Mouse (Mus musculus): Measurements from ENCODE around the gene Igsf8. TPM values are rescaled to one million over a fixed set of nuclear protein-coding genes. Genes with fewer than 3 reads are reported as not detected.

The Igsf8 gene
- total RNA-seq, 2 experiments from 2014 or later: 16.4 to 23.6 TPM

DNA sequence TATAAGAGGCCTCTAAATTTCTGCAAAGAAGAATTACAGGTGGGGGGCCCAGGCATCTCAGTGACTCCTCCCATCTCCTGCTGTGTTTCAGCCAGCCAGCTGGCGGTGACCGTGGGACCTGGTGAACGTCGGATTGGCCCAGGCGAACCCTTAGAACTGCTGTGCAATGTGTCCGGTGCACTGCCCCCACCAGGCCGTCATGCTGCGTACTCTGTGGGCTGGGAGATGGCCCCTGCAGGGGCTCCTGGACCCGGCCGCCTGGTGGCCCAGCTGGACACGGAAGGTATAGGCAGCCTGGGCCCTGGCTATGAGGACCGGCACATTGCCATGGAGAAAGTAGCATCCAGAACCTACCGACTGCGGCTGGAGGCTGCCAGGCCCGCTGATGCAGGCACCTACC lies 56.5 kb downstream of the Igsf8 start:
- ATAC-seq (replicated peaks; ENCODE audit: low FRiP score, low TSS enrichment, poor library complexity, severe bottlenecking): no peak

DNA sequence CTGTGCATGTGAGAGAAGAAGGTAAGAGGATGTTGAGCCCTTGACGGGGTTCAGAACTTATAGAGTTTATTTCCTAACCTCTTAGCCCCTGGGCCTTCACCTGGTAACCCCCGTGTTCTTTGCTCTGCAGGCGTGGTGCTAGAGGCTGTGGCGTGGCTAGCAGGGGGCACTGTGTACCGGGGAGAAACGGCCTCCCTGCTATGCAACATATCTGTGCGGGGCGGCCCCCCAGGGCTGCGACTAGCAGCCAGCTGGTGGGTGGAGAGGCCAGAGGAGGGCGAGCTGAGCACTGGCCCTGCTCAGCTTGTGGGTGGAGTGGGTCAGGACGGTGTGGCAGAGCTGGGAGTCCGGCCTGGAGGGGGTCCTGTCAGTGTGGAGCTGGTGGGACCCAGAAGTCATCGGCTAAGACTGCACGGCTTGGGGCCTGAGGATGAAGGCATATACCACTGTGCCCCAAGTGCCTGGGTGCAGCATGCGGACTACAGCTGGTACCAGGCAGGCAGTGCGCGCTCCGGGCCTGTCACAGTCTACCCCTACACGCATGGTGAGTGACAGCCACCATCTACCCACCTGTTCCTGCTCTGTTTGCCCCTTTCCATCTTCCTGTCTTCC lies 57.1 kb downstream of the Igsf8 start:
- ATAC-seq (replicated peaks; ENCODE audit: low FRiP score, low TSS enrichment, poor library complexity, severe bottlenecking): no peak

DNA sequence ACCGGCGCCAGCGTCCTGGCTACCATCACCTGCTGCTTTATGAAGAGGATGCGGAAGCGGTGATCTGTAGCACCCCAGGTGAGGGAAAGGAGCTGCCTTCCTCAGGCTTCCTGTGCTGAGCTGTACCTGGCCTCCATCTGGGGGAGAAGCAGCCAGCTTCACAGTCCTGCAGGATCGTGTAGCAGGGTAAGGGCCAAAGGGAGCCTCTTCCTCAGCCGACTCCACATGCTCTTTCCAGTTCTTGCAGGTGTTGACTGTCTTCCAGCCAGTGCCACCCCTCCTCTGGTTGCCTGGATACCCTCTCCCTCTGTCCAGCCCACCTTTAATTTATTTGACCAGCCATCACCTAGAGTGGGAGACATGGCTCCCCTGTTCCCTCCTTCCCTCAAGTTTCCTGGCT lies 57.9 kb downstream of the Igsf8 start:
- no peak for ATAC-seq (replicated peaks; ENCODE audit: low FRiP score, low TSS enrichment, poor library complexity, severe bottlenecking)

DNA sequence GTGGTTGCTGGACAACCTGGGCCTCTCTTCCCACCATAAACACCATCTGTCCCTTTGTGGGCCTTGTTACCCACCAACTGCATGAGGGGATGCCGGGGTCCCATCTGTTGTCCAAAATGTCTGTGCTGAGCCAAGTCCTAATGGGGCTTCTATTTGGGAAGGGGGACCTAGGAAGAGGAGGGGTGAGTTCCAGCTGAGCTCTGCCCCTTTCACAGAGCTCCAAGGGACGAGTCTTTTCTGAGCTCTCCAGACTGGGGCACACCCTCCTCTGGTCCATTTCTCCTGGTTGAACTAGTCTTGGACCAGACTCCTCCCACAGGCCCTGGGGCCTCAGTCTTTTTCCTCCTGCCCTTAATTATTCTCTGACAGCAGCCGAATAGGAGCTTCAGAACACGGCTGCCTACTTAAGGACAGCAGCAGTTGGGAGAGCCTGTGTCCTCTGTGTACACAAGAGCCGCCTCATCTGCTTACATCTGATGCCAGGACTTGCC lies 58.5 kb downstream of the Igsf8 start:
- no peak for ATAC-seq (replicated peaks; ENCODE audit: low FRiP score, low TSS enrichment, poor library complexity, severe bottlenecking)

DNA sequence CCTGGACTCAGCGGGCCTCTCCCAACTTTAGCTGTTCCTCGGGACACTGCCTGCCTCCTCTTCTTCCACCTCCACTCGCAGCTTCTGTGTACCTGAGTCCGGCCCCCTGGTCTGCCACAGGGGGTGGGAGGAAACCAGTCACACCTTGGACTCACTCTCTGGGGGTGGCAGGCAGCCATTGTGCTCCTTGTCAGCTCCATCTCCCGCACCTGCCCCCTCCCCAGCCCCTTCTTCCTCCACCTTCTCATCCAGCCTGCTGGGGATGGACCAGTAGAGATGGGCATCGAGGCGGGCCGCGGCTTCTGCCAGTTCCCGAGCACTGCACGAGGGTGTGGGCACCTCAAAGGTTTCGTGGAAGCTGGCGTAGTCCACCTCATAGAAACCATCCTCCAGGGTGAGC lies 61.3 kb downstream of the Igsf8 start:
- ATAC-seq (replicated peaks; ENCODE audit: low FRiP score, low TSS enrichment, poor library complexity, severe bottlenecking): no peak

DNA sequence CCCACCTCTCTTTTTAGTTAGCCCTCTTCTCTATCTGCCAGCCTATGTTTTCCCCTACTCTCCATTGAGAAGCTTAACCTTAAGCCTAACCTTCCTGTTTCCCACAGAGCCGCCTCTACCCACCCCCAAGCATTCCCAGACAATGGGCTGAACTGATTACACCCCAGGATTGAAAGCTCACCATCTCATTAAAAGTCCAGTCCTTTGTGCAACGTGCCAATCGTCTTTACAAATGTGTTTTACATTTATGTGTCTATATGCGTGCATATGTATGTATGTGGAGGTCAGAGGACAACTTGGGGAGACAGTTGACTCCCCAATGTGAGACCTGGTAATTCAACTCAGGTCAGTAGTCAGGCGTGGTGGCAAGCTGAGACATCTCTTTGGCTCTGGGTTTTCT lies 61.9 kb downstream of the Igsf8 start:
- ATAC-seq (replicated peaks; ENCODE audit: low FRiP score, low TSS enrichment, poor library complexity, severe bottlenecking): no peak

DNA sequence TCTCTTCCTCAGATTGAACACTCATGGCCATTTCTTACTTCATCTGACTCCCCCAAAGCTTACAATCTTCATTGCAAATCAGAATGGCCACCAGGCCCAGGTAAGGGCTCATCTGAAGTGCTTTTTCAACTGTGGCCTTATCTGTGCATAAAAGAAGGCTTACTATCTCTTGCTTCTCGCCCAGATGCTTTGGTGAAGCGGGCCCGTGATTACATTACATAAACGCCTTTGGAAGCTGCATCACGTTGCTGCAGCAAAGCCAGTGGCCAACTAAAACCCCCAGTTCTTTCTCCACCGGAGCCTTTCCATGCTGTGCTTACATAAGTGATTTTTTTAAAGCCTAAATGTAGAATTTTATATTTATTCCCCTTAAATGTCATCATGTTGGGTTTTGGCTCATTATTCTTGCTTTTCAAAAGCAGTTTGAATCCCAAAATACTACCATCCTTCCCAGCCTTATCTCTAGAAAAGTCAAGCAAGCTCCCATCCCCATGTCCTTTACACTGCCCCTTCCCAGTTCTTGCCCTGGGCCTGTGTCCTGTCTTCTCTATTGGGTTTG lies 62.4 kb downstream of the Igsf8 start:
- ATAC-seq (replicated peaks; ENCODE audit: low FRiP score, low TSS enrichment, poor library complexity, severe bottlenecking): no peak

DNA sequence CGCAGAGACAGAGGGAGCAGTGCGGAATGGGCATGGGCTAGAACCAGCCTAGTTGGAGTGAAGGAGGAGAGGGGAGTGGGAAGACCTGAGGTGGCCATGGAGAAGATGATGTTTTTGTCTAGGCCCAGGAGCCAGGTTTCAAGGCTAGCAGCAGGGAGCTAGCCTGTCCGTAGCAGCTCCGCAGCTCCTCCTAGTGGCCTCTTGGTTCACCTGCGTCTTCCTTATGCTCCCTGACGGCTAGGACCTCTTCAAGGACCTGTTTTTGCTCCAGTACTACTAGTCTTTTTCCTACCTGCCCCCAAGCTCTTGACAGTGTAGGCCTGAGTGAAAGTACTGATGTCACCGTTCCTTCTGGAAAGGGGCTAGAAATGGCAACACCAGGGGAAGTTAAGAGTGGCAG lies 63.3 kb downstream of the Igsf8 start:
- peak; percentile 80 for ATAC-seq (replicated peaks; ENCODE audit: low FRiP score, low TSS enrichment, poor library complexity, severe bottlenecking)

DNA sequence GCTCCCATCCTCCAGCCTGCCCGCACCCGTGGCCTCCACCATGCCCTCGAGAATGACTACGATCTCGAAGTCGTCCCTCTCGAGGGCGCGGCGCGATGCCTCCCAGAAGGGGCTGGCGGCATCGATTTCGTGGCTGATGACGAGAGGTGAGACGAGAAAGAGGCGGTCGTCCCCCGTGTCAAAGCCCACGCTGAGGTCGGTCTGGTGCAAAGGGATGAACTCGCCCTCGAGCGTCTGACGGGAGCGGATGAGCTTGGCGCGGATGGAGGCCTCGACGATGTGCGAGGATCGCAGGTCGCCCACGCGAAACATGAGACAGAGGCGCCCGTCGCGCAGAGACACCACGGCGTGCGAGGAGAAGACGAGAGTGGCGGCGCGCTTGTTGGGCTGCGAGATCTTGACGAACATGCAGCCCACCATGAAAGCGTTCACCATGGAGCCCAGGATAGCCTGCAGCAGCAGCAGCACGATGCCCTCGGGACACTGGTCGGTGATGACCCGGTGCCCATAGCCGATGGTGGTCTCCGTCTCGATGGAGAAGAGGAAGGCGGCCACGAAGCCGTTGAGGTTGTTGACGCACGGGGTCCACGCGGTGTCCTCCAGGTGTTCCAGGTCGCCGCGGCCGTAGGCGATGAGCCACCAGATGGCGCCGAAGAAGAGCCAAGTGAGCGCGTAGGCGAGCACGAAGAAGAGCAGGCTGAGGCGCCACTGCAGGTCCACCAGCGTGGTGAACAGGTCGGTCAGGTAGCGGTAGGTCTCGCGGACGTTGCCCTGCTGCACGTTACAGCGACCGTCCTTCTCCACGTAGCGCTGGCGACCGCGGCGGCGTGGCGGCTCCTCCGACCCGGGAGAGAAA lies 64.5 kb downstream of the Igsf8 start:
- peak; percentile 75 for ATAC-seq (replicated peaks; ENCODE audit: low FRiP score, low TSS enrichment, poor library complexity, severe bottlenecking)

DNA sequence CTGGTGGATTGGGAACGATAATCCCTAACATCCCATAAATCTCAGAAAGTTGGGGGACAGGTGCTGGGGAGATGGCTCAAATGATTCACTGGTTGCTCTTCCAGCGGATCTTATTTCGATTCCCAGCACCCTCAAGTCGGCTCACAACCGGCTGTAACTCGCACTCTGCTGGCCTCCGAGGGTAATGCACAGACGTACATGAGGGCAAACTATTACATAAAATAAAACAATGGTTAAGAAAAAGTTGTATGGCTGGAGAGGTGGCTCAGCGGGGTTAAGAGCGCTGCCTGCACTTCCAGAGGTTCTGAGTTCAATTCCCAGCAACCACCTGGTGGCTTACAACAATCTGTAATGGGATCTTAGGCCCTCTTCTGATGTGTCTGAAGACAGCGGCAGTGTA lies 65.2 kb downstream of the Igsf8 start:
- ATAC-seq (replicated peaks; ENCODE audit: low FRiP score, low TSS enrichment, poor library complexity, severe bottlenecking): no peak

DNA sequence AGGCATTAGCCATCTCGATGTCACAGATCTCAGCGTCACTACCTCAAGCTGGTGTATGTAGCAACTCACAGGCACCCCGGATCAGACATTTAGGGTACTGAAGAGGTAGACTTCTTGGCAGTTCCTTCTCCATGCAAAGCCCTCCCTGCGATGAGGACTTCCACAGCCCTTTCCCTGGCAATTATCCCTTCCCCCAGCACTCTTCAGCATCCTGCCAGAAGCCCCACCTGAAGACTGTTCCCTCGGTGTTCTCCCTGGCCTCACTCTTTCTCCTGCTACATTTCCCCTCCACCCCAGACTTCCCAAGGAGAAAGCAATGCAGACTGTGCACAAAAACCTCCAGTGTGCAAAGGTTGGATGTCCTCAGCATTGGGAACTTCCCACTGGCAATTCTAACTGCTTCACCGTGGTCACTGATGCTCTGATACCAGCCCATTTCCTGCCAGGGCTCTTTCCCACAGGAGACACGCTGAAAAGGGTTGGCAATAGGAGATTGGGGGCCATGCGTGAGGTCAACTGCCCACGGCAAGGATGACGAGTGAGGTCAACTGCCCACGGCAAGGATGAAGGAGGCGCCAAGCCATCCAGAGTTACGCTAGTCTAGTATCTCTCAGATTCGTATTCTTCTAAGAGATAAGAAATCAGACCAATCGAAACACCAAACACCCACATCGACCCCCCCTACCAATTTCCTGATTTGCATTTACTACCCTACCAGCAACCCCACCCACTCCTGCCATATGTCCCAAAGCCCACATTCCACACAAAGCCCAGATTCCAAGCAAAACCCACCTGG lies 66.0 kb downstream of the Igsf8 start:
- ATAC-seq (replicated peaks; ENCODE audit: low FRiP score, low TSS enrichment, poor library complexity, severe bottlenecking): no peak

DNA sequence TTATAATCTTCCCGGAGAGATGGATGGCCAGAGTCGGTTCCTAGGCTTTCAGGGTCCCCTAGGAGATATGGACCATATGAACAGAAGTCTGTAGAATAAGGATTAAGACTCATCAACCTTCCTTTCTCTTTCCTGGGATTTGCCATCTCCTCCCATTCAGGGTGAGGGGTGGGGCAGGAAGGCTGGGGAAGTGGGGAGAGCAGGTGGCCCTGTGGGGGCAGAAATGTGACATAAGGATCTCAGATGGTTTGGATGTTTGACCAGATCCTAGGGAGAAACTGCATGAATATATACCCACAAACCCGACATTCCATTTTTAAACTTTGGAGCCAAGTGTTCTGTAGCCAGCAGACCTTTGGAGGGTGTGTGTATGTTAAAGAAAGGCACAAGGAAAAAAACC lies 66.6 kb downstream of the Igsf8 start:
- ATAC-seq (replicated peaks; ENCODE audit: low FRiP score, low TSS enrichment, poor library complexity, severe bottlenecking): no peak

DNA sequence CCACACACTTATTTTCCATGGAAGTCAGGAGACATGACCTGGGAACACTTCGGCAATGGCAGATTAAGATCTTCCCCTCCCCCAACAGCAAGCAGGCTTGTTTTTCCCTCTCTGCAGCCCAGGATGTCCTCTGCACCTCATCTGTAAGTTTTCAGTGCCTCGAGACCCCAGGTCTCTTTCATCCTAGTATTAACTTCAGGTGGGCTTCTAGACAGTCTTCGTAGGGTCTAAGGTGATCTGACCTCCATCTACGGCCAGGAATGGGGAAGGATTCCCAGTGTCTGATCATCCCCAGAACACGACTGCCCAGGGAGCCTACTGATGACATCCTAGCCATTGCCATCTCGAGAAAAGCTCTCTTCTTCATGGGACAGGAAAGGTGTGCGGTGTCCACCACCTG lies 67.0 kb downstream of the Igsf8 start:
- no peak for ATAC-seq (replicated peaks; ENCODE audit: low FRiP score, low TSS enrichment, poor library complexity, severe bottlenecking)

DNA sequence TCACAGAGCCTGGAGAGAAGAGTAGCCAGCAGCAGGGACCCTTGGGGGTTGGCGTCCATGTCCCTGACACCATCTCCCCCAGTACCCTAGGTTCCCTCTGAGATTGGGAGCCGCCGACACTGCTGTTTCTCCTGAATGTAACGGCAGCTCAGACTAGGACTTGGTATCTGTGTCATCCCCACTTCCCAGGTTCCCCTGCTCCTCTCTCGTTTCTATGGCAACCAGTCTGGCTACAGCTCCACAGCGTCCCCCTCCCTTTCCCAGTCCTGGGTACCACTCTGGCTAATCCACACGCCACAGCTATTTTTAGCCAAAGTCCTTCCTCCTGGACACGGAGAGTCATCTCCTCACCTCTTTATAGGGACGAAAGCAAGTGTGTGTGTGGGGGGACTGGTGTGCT lies 67.7 kb downstream of the Igsf8 start, which contains the start of gene Kcnj9:
Gene Kcnj9 (minus strand): TSS at position 188 of the 400 bp plus-strand sequence.
- no peak for ATAC-seq (replicated peaks; ENCODE audit: low FRiP score, low TSS enrichment, poor library complexity, severe bottlenecking)

DNA sequence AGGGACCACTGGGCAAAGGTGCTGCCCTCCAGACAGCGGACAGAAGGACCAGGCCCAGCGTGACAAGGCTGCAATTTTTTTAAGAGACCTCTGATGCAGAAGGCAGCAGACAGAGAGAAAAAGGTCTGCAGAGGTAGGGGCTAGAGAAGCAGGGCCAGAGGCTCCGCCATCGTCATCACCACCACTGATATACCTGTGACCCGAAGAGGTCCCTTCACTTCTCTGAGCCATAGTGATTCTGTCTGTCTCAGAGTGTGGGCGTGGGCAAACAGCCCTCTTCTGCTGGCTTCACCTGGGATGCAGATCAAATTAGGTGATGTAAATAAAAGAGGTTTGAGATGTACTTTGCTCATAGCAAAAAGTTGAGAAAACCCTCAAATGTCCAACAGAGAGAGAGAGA lies 68.2 kb downstream of the Igsf8 start:
- ATAC-seq (replicated peaks; ENCODE audit: low FRiP score, low TSS enrichment, poor library complexity, severe bottlenecking): no peak

DNA sequence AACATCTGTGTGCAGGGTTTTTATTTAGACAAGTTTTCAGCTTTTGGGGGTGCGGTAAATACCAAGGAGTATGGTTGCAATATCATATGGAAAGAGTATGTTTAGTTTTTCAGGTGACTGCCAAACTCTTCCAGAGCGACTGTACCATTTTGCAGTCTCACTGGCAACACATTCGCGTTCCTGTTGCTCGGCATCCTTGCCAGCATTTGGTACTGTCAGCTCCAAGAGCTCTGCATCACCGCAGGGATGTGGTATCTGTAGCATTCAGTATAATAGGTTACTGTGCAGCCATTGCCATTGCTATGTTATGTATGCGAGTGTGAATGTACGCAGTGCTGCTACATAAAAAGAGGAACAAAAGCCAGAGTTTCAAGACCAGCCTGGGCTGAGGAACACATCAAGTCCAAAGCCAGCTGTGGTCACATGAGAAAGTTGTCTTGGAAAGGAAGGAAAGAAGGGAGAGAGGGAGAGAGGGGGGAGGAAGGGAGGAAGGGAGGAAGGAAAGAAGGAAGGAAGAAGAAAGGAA lies 70.0 kb downstream of the Igsf8 start:
- no peak for ATAC-seq (replicated peaks; ENCODE audit: low FRiP score, low TSS enrichment, poor library complexity, severe bottlenecking)

DNA sequence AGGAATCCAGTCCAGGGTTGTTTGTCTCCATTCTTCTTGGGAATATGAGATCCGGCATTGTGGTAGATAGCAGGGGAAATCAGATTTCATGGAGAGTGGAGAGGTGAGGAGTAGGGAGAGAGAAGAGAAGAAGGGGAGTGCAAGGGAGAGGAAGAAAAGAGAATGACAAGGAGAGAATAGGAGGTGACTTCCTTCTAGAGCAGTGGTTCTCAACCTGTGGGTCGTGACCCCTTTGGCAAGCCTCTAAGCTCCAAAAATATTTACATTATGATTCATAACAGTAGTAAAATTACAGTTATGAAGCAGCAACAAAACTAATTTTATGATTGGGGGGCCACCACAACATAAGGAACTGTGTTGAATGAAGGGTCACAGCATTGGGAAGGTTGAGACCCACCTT lies 71.5 kb downstream of the Igsf8 start:
- ATAC-seq (replicated peaks; ENCODE audit: low FRiP score, low TSS enrichment, poor library complexity, severe bottlenecking): no peak

DNA sequence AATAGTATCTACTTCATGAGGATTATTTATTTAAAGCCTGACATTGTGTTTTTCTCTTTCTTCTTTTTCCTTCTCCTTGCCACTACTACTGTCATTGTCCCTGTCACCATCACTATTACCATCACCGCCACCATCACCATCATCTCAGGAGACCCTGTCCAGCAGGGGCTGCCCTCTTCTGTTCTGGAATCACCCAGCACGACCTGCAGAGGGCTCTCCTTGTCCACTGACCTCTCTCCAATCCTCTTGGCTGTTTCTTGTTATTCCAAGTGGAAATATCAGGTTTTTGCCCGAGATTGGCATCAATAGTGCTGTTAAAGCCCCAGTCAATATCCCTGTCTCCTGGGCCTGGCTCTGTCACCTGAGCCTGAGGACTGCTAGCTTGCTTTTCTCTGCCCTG lies 72.1 kb downstream of the Igsf8 start:
- no peak for ATAC-seq (replicated peaks; ENCODE audit: low FRiP score, low TSS enrichment, poor library complexity, severe bottlenecking)

DNA sequence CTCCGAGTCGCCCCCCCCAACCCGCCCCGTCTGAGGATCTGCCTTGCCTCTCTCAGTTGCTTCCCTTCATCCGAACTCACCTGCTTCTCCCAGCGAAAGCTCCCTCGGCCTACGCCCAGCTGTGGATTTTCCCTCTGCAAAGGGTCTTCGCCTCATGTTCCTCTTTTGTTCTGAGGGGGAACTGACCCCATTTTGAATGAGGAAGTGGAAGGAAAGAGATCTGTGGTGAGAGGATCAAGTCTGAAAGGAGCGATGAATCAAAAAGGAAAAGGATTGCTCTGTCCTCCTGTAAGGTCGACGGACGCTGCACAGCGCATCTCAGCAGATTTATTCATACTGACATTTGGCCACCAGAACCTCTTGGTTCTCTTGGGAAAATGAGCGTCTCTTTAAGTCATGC lies 74.4 kb downstream of the Igsf8 start:
- ATAC-seq (replicated peaks; ENCODE audit: low FRiP score, low TSS enrichment, poor library complexity, severe bottlenecking): no peak
